Mouse (Mus musculus) effector memory CD4-positive, alpha-beta T cell, adult 7 months (primary cell): ENCODE measurements around the gene Tctex1d4. TPM values are rescaled to one million over a fixed set of nuclear protein-coding genes. Genes with fewer than 3 reads are reported as not detected.

Source experiments
- polyA plus RNA-seq: library from polyadenylated mRNA; unstranded; fragments of 100-300 nt; shearing (Covaris generic); gene quantifications from one replicate; pipeline ENCODE4 v1.2.1, GENCODE M21; 2017

Tctex1d4 gene
- polyA plus RNA-seq: not detected

DNA sequence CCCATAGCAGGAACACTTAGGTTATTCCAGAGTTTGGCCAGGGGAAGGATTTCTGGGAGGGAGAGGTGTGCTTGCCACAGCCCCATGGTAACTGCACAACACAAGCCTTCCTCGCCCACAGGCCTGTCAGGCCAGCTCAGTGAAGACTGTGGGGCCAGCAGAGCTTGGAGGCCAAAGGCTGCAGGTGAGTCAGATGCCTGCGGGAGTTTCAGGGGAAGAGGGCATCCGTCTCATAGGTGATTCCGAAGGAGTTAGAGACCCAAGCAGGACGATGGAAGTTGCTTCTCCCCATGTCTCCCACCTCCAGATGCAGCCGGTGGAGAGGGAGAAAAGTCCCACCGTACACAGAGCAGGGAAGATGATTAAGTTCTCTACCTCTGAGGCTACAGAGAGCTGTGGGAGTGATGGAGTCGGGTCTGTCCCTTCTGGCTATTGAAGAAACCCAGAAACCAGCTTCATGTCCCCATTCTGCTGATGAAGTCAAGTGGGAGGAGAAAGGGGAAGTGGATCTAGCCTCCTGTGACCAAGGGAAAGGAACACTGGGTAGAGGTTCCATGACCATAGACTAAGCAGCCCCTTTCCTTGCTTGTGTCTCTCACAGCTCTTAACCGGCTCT lies at the start of gene Tctex1d4:
Tctex1d4 (plus strand) TSS at position 120 of the 616 bp plus-strand sequence.

DNA sequence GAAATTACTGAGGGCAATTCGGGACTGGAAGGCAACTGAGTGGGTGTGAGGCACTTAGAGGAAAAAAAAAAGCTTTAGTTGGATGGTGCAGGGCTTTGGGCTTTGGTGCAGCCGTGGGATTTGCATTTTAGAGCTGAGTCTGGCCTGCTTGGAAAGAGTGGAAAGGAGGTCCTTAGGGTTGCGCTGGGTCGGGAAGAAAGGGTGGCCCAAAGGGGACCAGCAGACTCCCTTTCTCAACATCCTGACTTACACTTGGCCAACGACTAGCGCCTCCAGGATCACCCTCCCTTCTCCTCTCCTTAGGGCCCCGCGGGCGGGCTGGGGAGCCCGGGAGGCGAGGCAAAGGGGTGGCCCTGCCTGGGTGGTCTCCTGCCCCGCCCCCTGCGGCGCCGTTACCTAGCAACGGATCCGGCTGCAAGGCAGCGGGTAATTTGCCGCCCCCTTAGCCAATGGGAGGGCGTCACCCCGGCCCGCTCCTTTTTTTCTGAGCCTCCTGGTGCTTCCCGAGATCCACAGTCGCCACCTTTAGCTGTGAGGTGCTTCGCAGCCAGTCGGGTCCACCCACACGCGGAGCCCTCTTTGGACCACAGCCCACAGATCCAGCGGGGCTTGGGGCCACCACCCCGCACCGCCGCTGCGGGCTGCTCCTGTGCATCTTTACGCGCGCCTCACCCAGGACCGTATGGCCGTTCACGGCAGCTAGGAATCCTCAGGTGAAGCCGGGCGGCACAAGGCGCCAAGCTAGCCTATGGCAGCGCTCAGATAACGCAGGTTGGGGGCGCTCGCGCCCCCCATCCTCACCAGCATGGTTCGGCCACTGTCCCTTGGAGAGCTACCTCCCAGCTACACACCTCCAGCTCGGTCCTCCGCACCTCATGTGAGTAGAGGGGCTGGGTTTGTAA lies 30.8 kb upstream of the Tctex1d4 start, which contains the start of gene Ptch2:
Ptch2 (plus strand) TSS at position 525 of the 902 bp plus-strand sequence.

GRCm38 (mm10) chr4:117125348-117125909 lies 1.2 kb upstream of the Tctex1d4 start, which contains the start of gene Btbd19:
Gene Btbd19, minus strand, starts transcription at chr4:117125725.

GRCm38 (mm10) chr4:117133817-117134600 lies 7.4 kb downstream of the Tctex1d4 start, which contains the start of gene Plk3:
Gene Plk3, minus strand, starts transcription at chr4:117133963.

GRCm38 (mm10) chr4:117155792-117156355 lies 29.3 kb downstream of the Tctex1d4 start, which contains the start of gene Rps8:
Gene Rps8, minus strand, starts transcription at chr4:117156243.

Other genes starting within 250 kb of the Tctex1d4 start
- 0.33 TPM for gene Zswim5, start 249.4 kb upstream of the Tctex1d4 start, polyA plus RNA-seq
- 52.7 TPM for gene Urod, start 132.4 kb upstream of the Tctex1d4 start, polyA plus RNA-seq
- gene Hectd3, start 131.5 kb upstream of the Tctex1d4 start, polyA plus RNA-seq: 25.2 TPM
- 24.2 TPM for gene Eif2b3, start 107.4 kb upstream of the Tctex1d4 start, polyA plus RNA-seq
- gene Ptch2, start 30.7 kb upstream of the Tctex1d4 start, polyA plus RNA-seq: 0.23 TPM
- gene Btbd19, start 1.1 kb upstream of the Tctex1d4 start, polyA plus RNA-seq: 36.4 TPM
- 205 TPM for gene Plk3, start 7.2 kb downstream of the Tctex1d4 start, polyA plus RNA-seq
- 472 TPM for gene Rps8, start 29.4 kb downstream of the Tctex1d4 start, polyA plus RNA-seq
- 0.15 TPM for gene Kif2c, start 55.8 kb downstream of the Tctex1d4 start, polyA plus RNA-seq
- not detected for gene Tmem53, start 125.2 kb downstream of the Tctex1d4 start, polyA plus RNA-seq
- gene Armh1, start 125.3 kb downstream of the Tctex1d4 start, polyA plus RNA-seq: not detected